Mouse (Mus musculus) megakaryocyte progenitor cell, adult 5-6 weeks (primary cell): ENCODE measurements at regions not wholly inside any gene's neighbourhood (a gene's known extent, or its start where the extent isn't known, plus 50 kb on each side); places are given as distances from the start of the nearest gene placed in this dataset.
A peak's percentile ranks its signal among the peaks of the same experiment; 100 is the strongest.

ENCODE experiments used
- ATAC-seq: replicated peaks from 2 replicates; pipeline ENCODE4 v1.8.0; 2016; ENCODE audit warnings: mild to moderate bottlenecking, moderate TSS enrichment, inconsistent platforms; ENCODE audit not compliant: poor library complexity

DNA sequence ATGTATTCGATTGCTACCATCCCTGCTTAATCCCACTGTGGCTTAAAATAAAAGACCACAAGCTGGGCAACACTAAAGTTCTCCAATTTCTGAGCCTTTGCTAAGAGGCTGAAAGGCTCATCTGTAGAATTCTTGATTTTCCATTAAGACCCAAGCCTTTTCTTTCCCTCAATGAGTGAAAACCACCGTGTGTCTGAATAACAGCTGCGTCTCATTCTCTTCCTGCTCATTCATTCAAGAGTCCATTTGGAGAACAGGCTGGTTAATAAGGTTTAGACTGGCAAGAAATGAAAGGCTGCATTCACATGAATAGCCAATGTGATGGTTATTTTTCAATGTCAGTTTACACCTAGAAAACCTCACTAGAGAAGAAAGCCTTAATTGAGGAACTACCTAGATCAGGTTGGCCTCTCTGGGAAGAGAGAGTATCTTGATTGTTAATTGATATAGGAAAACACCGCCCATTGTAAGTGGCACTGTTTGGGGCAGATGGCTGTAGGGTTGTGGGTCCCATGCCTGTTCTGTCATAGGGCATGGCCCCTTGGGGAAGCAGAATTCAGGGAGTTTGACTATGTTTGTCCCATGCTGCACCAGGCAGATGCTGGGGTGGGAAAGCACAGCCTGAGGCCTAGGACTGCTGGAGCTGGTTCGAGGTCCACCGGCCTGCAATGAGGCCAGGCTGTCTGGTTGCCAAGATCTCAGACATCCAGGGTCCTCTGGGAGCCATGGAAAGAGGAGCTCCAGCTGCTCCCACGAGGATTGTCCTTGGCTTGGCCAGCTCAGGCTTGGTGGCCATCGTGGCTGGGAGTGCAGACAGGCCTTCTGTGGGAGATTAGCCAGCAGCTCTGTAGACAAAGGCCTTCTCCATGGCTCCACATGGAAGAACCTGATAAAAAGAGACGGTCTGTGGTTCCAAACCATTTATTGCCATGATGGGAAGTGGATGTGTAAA is 161.3 kb upstream of the Castor2 start:
- no peak for ATAC-seq

DNA sequence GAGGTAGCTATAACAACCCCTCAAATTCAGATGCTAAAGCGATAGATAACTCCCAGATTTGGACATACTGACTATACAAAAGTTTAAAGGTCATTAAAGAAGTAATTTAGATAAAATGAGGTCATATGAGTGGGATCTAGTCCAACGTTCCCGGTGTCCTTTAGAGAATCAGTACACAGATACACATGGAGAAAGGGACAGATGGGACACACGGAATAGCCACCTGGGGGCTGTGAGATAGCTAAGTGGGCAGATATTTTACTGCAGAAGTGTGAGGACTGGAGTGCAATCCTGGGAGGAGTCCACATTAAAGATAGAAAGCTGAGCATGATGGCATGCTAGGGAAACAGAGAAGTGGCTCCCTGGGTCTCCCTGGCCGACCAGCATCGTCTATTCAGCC is 164.1 kb upstream of the Castor2 start:
- ATAC-seq = no peak

DNA sequence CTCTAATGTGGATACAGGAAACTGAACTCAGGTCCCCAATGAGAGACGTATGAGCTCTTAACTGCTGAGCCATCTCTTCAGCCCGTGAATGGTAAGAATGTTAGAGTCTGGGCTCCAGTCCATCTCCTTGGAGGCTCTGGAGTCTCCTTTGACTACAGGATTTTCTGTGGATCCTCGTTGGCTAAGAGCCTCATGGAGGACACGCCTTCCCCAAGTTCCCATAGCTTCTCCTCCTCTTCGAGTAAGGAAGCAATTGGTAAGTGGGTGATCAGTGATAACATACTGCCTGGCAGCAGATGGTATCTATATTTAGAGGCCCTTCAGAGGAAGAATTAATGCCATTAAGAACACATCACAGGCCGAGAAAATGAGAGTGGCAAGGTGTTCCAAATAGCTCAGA is 164.5 kb upstream of the Castor2 start:
- no peak for ATAC-seq

DNA sequence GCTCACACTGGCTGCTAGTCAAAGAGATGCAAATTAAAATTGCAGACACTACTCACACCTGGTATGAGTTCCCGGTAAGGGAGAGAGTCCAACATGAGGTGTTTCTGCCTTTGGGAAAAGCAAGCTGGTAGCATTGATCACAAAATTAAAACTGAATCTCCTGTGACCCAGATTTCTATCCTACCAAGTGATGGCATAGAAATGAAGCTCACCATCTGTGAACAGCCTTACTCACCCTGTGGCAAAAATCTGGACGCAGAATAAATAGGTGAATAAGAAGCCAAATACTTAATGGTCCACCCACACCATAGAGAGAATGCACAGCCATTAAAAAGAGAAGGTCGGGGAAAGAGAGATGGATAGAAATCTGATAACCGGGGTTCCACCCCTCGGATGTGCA is 169.4 kb upstream of the Castor2 start:
- ATAC-seq = no peak

DNA sequence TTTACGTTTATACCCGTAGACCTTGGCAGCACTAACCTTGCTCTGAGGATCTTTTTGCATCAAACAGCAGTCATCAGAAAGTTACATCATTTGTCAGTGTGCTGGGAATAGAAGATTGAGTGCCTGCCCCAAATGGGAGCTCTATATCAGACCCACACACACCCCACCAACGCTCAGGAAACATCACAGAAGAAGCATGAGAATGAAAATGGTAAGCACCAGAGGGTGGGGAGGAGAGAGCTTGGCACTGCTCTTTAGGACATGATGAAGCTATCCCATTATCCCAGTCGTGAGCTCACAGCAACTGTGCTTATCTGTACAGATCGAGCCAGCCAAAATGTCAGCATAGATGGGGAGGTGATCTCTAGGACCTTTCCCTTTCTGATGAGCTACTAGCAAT is 172.5 kb upstream of the Castor2 start:
- no peak for ATAC-seq

DNA sequence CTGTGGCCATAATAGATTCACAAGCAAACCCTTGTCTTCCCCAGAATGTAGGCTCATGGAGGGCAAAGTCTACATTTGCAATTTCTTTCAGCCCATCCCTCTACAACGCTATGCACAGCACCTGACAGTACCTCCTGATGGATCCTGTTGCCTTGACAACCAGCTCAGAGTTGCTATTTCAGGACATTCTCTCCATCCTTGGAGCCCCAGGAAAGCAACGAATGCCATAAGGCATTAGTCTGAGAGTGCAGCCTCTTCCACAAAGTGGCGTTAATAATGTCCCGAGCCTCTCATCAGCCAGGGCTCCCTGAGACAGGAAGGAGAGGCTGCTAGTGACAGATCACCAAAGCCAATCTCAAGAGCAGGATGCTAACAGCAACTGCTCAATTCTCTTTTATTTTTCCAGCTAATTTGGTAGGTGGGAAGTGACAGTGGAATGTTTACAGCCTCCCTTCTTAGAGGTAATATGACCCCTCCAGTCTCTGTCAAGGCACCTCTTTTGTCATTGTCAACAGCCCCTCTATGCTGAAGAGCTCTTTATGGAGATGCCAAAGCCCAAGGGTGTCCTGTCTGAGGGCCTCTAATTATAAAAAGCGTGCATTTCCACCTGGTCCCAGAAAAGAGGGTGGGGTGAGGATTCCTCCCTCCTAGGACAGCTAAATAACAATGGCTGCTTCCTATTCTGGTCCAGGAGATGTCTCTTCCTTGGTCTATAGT is 174.2 kb upstream of the Castor2 start:
- no peak for ATAC-seq

DNA sequence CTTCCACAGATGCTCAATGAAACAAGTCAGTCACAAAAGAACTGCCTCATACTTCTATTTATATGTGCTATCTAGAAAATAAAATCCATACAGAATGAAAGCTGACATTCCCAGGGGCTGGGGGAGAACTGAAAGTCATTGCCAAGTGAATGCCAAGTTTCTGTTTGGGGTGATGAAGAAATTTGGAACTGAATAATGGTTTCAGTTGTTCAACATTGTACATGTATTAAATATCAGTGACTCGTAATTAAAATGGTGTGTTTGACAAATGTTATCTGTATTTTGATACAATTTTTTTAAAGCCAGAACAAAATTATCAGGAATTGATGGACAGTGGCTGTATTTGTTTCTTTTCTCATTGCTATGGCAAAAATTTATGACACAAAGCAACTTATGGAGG is 177.3 kb upstream of the Castor2 start:
- no peak for ATAC-seq

DNA sequence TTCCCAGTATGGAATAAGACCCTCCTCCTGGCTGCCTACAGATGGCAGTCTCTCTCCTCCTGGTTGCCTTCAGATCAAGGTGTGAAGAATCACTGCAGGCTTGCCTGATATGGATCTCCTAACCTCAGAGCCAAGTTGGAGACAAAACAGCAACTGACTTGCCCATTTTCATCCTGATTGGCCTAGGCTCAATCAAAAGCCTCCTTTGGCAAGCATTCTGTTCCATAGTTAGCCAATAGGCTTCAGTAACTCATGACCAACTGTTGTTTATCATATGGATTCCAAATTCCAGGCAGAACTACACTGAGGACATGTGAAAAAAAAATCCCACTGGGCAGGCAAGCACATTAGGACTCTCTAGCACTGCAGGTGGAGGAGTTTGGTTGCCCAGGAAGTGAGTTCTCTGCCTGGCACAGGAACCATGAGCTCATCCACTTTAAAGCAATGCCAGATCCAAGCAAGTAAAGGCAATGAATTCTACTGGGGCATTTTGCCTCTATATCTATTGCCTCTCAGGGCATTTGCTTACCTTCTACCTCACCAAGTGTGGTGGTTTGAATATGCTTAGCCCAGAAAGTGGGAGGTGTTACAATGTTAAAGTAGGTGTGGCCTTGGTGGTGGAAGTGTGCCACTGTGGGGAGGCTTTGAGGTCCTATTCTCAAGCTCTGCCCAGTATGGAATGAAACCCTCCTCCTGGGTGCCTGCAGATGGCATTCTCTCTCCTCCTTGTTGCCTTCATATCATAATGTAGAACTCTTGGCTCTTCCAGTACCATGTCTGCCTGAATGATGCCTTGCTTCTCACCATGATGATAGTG is 183.6 kb upstream of the Castor2 start:
- no peak for ATAC-seq

DNA sequence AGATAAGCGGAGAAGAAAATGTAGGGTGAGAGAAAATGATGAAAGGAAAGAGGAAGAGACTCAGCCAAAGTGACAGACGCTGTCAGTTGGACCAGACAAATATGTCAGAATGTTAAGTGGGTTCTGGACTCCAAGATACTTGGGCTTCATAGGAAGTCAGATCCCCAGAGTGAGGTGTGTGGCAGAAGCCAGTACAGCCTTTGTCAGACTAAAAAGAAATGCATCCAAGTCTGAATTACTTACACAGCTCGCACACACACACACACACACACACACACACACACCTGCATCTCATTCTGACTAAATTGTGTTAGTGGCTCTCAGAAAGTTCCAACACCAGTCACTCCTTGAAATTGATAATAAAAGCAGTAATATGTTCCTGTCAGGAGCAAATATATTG is 192.1 kb upstream of the Castor2 start:
- no peak for ATAC-seq

DNA sequence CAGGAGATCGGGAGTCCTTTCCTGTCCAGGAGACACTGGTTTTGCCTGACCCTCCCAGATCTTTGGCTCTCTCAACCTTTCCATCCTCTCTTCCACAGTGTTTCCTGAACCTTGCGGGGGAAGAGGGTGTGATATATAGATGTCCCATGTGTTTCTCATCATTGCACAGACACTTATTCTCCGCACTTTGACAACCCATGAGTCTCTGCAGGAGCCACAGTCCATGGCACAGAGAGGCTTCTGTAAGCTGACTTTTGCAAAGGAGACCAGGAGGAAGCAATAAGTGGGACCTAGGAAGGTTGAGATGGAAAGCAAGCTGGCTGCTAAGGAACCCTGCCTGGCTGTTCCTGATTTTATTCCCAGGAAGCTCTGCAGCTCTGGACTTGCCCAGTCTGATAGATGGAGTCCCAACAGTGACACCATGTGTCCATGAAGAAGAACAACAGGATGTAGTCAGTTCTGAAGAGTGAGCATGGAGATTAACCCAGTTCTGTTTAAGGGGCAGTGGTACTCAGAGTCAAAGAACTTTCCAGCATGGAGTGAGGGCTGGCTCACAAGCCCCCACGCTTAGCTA is 201.4 kb upstream of the Castor2 start:
- ATAC-seq = 0 out of 2 replicates have a peak, but pooled peaks have one; percentile 42

DNA sequence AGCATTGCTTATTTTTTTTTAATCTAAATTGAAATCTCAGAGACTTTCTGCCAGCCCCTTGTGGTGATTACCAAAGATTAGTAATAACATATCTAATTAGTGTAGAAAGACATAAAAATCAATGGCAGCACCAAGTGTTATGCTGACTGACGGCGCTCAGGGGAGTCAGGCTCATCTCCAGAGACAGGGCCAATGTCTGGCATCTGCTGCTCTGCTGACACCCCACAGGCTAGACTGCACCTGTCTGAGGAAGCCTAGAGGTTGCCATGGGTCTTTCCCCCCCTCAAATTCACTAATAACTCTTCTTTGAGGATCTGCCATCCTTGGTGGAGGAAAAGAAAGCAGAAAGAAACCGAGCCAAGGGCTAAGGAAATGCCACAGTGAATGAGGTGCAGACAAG is 208.8 kb upstream of the Castor2 start:
- no peak for ATAC-seq

DNA sequence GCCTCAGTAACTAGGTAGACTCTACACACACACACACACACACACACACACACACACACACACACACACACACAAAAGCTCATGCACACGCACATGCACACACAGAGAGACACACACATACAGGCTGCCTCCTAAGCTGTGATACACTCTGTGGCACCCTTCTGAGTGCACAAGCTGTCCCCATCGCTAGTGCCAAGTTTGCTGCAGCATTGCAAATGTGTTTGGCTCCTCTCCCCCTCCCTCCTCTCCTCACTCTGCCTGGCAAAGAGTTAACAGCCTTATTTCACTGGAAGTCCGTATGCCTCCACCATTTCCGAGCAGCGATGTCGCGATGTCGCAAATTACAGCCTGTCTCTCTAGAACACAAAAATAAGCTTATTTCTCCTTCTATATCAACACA is 209.7 kb upstream of the Castor2 start:
- no peak for ATAC-seq

DNA sequence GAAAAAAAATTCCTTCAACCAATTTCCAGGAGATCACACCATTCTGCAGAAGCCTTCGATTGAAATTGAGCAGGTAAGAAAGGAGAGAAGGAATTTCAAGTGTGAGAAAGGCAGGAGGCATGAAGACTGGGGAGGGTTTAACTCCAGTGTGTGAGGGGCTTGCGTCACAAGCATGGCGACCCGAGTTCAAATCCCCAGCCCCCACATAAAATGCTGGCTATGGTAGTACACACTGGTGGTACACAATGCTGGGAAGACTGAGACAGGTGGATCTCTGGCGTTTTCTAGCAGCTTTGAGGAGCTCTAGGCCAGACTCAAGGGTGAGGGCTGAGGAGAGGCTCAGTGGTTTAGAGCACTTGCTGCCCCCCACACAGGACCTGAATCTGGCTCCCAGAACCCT is 214.0 kb upstream of the Castor2 start:
- no peak for ATAC-seq

DNA sequence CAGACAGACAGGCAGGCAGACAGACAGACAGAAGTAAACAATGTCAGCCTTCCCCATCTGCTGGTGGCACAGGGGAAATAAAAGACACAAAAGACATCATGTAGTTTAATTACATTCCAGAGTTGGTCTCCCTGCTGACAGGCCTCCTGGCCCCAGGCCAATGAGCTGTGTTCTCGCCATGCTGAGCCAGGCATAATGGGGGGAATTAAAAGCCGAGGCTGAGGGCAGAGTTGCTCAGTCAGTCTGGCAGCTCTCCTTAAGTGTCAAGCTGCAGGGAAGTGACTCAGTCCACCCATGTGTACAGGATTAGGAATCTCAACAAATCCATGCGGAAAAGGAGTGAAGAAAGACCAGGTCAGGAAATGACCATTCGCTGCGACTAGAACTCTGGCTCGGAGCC is 214.5 kb upstream of the Castor2 start:
- ATAC-seq = no peak

DNA sequence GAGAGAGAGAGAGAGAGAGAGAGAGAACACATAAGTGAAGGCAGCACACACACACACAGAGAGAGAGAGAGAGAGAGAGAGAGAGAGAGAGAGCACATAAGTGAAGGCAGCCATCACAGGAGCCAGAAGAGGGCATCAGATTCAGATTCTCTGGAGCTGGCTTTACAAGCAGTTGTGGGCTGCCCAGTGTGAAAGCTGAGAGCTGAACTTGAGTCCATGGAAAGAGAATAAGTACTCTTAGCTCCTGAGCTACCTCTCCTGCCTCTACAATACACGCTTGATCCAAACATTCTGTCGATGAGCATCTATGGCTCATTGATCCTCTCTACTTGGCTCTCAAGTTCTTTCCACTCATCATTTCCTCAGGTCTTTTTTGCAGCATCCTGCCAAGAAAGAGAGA is 214.9 kb upstream of the Castor2 start:
- ATAC-seq = no peak

DNA sequence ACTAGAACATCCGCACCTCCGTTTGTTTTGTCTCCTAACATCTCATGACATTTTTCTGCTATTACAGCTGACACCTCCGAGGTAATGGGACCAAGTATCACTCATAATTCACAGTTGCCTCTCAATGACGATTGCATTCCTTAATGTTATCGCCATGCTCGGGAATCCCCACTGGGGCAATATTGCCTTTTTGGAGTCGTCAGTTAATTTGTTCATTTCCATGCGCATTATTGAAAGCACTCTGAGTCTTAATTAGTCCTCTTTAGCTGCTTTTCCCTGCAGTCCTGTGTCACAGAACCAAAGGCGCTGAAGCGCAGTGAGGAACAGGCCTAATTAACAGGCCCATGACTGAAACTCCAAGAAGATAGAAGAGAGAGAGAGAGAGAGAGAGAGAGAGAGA is 255.0 kb upstream of the Castor2 start:
- ATAC-seq = no peak

DNA sequence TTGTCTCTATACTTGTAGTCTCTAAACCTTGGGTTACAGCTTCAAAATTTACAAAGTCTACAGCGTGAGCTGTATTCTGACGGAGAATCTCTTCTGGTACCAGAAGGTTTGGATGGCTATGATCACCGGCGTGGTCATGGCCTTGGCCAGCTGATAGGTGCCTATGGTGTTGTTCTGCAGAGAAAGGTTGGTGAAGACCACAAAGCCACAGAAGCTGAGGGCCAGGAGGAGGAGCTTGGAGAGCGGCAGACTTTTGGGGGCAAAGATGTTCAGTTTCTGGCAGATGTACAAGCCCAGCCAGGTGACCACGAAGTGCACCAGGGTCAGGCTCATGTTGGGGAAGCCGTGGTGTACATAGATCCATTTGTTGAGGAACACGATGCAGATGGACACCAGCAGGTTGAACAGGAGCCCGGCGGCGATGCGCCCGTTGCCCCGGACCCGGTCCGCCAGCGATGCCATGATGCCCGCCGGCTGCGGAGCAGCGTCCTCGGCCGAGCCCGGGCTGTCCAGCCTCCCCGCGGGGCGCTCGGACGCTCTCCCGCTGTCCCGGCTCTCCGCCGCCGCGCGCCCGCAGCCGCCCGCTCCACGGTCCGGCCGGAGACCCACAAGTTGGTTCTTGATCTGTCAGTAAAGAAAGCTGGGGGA is 257.3 kb upstream of the Castor2 start:
- peak; percentile 78 for ATAC-seq

DNA sequence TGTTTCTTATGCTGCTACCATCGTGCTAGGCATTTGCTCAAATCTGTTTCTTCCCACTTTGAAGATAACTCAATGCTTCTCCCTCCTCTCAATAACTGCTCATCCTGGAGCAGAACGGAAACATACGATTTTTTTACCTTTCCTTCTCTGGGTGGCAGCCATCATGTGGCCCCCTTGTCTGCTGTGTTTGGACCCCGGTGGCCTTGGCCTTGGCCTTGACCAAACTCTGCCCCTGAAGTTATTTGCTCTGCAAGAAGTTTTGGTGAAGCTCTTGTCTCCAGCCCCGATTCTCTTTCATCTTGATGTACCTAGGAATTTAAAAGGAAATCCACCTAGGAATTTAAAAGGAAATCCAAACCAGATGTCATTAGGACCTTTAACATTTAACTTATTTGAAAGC is 261.2 kb upstream of the Castor2 start:
- ATAC-seq = no peak

DNA sequence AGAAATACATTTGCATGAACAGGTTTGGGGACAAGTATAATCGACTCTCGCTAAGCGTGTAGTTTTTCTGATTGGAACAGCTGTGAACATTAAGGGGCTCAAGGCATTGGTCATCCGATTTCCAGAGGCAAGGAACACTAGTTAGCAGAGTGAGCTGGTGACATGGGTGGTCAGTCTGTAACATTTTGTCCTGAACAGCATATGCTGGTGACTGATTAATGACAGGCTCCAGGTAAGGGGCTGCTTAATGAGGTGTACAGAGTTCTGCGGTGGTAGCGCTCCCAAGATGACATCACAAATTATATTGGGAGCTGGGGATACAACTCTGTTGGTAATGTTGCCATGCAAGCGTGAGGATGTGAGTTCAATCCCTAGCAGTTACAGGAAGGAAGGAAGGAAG is 266.3 kb upstream of the Castor2 start:
- ATAC-seq = no peak

DNA sequence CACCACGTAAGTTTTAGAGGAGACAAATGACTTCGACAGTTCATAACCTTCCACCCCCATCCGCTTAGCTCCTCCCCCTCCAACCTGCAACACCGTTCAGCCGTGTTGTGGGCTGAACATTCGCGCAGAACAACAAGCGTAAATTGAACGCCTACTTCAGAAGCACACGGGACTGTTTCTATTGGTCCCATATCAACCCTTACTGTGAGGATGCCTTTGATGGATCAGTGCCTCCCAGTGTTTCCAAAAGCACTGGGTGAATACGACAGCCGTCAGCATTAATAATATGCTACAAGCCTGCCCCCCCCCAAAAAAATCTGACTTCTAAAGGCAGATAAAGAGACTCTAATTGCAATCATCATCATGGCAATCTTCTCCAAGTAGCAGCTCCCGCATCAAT is 271.3 kb upstream of the Castor2 start:
- ATAC-seq = no peak

DNA sequence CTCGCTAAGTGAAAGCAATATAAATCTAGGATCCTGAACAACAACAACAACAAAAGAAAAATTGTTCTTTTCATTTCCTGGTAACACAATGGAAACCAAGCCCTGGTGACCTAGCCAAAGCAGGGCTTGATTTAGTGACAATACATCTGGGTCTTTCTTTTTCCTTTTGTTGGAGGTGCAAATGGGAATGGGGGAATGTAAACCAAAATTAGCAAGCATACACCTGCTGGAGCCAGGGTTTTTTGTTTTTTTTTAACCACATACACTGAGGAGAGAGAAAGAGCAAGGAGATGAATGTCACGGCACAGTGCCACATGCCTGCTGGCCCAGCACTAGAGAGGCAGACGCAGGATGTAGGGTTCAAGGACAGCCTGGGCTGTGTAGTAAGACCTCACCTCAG is 275.6 kb upstream of the Castor2 start:
- no peak for ATAC-seq
